Mouse (Mus musculus): ENCODE measurements around the gene Cnrip1.
"Not testable (repeated sequence)": the region's sequence is repeated elsewhere in the genome, so short reads cannot be mapped to it uniquely, and the experiment has no call there.

Cnrip1 gene

GRCm38 (mm10) chr11:17051545-17052475 lies at the start of gene Cnrip1, which contains the start of gene Plek:
Cnrip1 (plus strand) TSS chr11:17051586.
Plek (minus strand) TSS chr11:17052381.
- peak; percentile 31 for DNase-seq (ENCODE audit: low read depth, low spot score)

GRCm38 (mm10) chr11:17002739-17003373 lies 48.5 kb upstream of the Cnrip1 start:
- DNase-seq (ENCODE audit: low read depth, low spot score), result no peak

GRCm38 (mm10) chr11:17003757-17004156 lies 47.6 kb upstream of the Cnrip1 start:
- no peak for DNase-seq (ENCODE audit: low read depth, low spot score)

GRCm38 (mm10) chr11:17004899-17005846 lies 46.2 kb upstream of the Cnrip1 start:
- DNase-seq (ENCODE audit: low read depth, low spot score), result no peak

- not testable (repeated sequence) for DNase-seq (ENCODE audit: low read depth, low spot score)
These were observed 44.9 kb upstream of the Cnrip1 start for GRCm38 (mm10) chr11:17006526-17006925.

- no peak for DNase-seq (ENCODE audit: low read depth, low spot score)
These were observed 43.7 kb upstream of the Cnrip1 start for GRCm38 (mm10) chr11:17007517-17008173.

- DNase-seq (ENCODE audit: low read depth, low spot score), result no peak
These were observed 42.9 kb upstream of the Cnrip1 start for GRCm38 (mm10) chr11:17008498-17008941.

- DNase-seq (ENCODE audit: low read depth, low spot score), result no peak
These were observed 38.4 kb upstream of the Cnrip1 start for GRCm38 (mm10) chr11:17012948-17013347.

GRCm38 (mm10) chr11:17019328-17019727 lies 32.1 kb upstream of the Cnrip1 start:
- peak; percentile 33 for DNase-seq (ENCODE audit: low read depth, low spot score)

- DNase-seq (ENCODE audit: low read depth, low spot score), result no peak
These were observed 28.2 kb upstream of the Cnrip1 start for GRCm38 (mm10) chr11:17023206-17023605.

- no peak for DNase-seq (ENCODE audit: low read depth, low spot score)
These were observed 27.4 kb upstream of the Cnrip1 start for GRCm38 (mm10) chr11:17023984-17024383.

GRCm38 (mm10) chr11:17045806-17046205 lies 5.6 kb upstream of the Cnrip1 start:
- DNase-seq (ENCODE audit: low read depth, low spot score), result no peak

GRCm38 (mm10) chr11:17052476-17053049 lies 1.2 kb downstream of the Cnrip1 start:
- no peak for DNase-seq (ENCODE audit: low read depth, low spot score)

- not testable (repeated sequence) for DNase-seq (ENCODE audit: low read depth, low spot score)
These were observed 18.0 kb downstream of the Cnrip1 start for GRCm38 (mm10) chr11:17069360-17069759.

GRCm38 (mm10) chr11:17075656-17076055 lies 24.3 kb downstream of the Cnrip1 start:
- DNase-seq (ENCODE audit: low read depth, low spot score), result no peak

- peak; percentile 34 for DNase-seq (ENCODE audit: low read depth, low spot score)
These were observed 30.7 kb downstream of the Cnrip1 start for GRCm38 (mm10) chr11:17082086-17082485.

GRCm38 (mm10) chr11:17082953-17083352 lies 31.6 kb downstream of the Cnrip1 start:
- DNase-seq (ENCODE audit: low read depth, low spot score), result peak; percentile 55

- no peak for DNase-seq (ENCODE audit: low read depth, low spot score)
These were observed 32.1 kb downstream of the Cnrip1 start for GRCm38 (mm10) chr11:17083455-17083854.

- DNase-seq (ENCODE audit: low read depth, low spot score), result no peak
These were observed 32.5 kb downstream of the Cnrip1 start for GRCm38 (mm10) chr11:17083866-17084265.

GRCm38 (mm10) chr11:17086106-17086505 lies 34.7 kb downstream of the Cnrip1 start:
- DNase-seq (ENCODE audit: low read depth, low spot score), result no peak
